Mouse (Mus musculus): ENCODE measurements around the gene Foxk1.

GRCm38 (mm10) chr5:142510061-142510414 is 108.7 kb downstream of the Foxk1 start:
- TF ChIP-seq CTCF (IDR thresholded peaks at IDR 0.05; ENCODE audit: control insufficient read depth, insufficient read depth, low read length) = no peak
- TF ChIP-seq POLR2A (IDR thresholded peaks at IDR 0.05; ENCODE audit: borderline replicate concordance, control insufficient read depth, low read depth, low read length) = no peak
